Mouse (Mus musculus): ENCODE measurements around the gene Lpin1. TPM values are rescaled to one million over a fixed set of nuclear protein-coding genes. Genes with fewer than 3 reads are reported as not detected.

Gene Lpin1
- 7.3 and 9.0 TPM in 2 replicates for polyA plus RNA-seq (2015; fragmentation: Nextera tagmentation; extraction: Ambion mirVana)

- no peak within 1 kb of the TSS for H3K4me2 ChIP-seq (replicated peaks; ENCODE audit: low read depth, low read length)
- no peak for TF ChIP-seq CTCF (IDR thresholded peaks at IDR 0.05)
- no peak for TF ChIP-seq EP300 (IDR thresholded peaks at IDR 0.05)
- WGBS = 68% methylated on average over 2 of the region's 2 CpGs
- H3K4me1 ChIP-seq (ENCODE audit: insufficient read depth, low read depth, low read length) = no peaks in the 10 kb centered on the region
- DNase-seq (ENCODE audit: low spot score) = no peak
- no peaks in the 10 kb centered on the region for H3K9me3 ChIP-seq (ENCODE audit: low read length)
- H3K9ac ChIP-seq (replicated peaks; ENCODE audit: low read depth) = no peak within 1 kb of the TSS
- H3K4me3 ChIP-seq (ENCODE audit: low read depth, low read length) = no peak within 1 kb of the TSS
- ATAC-seq = no peak
- H3K27me3 ChIP-seq (replicated peaks; ENCODE audit: insufficient read depth, low read length) = no peaks in the 10 kb centered on the region
- no peaks in the 10 kb centered on the region for H3K36me3 ChIP-seq (ENCODE audit: insufficient read depth, low read length)
- no peak within 1 kb of the TSS for H3K27ac ChIP-seq (ENCODE audit: low read length)
These were observed at the start of gene Lpin1 for GRCm38 (mm10) chr12:16610936-16611335. Gene Lpin1, minus strand, starts transcription at chr12:16610966.

GRCm38 (mm10) chr12:16656906-16657875 lies 46.4 kb upstream of the Lpin1 start:
- Histone ChIP-seq H3K4me2 (replicated peaks; ENCODE audit: low read depth, low read length) (no peak overlapping the region), H3K36me3 (ENCODE audit: insufficient read depth, low read length) (no peaks in the 10 kb centered on the region), H3K27me3 (replicated peaks; ENCODE audit: insufficient read depth, low read length) (peaks cover 25% of the 10 kb centered on the region; the same call in 1 of the 2 replicates), H3K27ac (ENCODE audit: low read length) (no peak overlapping the region), H3K9me3 (ENCODE audit: low read length) (no peaks in the 10 kb centered on the region), H3K4me3 (ENCODE audit: low read depth, low read length) (no peak overlapping the region), H3K9ac (replicated peaks; ENCODE audit: low read depth) (no peak overlapping the region), H3K4me1 (ENCODE audit: insufficient read depth, low read depth, low read length) (no peaks in the 10 kb centered on the region)
- DNase-seq (ENCODE audit: low spot score) (no peak), ATAC-seq (no peak)
- no peak for TF ChIP-seq CTCF (IDR thresholded peaks at IDR 0.05)
- TF ChIP-seq EP300 (IDR thresholded peaks at IDR 0.05) = no peak
- WGBS = 62% methylated on average over 5 of the region's 5 CpGs

- TF ChIP-seq EP300 (IDR thresholded peaks at IDR 0.05) = no peak
- Histone ChIP-seq H3K27ac (ENCODE audit: low read length) (no peak overlapping the region), H3K4me3 (ENCODE audit: low read depth, low read length) (no peak overlapping the region), H3K4me1 (ENCODE audit: insufficient read depth, low read depth, low read length) (no peaks in the 10 kb centered on the region), H3K27me3 (replicated peaks; ENCODE audit: insufficient read depth, low read length) (peaks cover 25% of the 10 kb centered on the region; the same call in 1 of the 2 replicates), H3K9ac (replicated peaks; ENCODE audit: low read depth) (no peak overlapping the region), H3K4me2 (replicated peaks; ENCODE audit: low read depth, low read length) (no peak overlapping the region), H3K36me3 (ENCODE audit: insufficient read depth, low read length) (no peaks in the 10 kb centered on the region), H3K9me3 (ENCODE audit: low read length) (no peaks in the 10 kb centered on the region)
- WGBS = 76% methylated on average over 4 of the region's 4 CpGs
- ATAC-seq = no peak
- DNase-seq (ENCODE audit: low spot score) = no peak
These were observed 44.8 kb upstream of the Lpin1 start for GRCm38 (mm10) chr12:16655604-16656003.

- 7% methylated on average over 51 of the region's 58 CpGs for WGBS
- no peak within 1 kb of the TSS for H3K9ac ChIP-seq (replicated peaks; ENCODE audit: low read depth)
- H3K27me3 ChIP-seq (replicated peaks; ENCODE audit: insufficient read depth, low read length) = peaks cover 25% of the 10 kb centered on the region; the same call in 1 of the 2 replicates
- DNase-seq (ENCODE audit: low spot score) (peak; percentile 68), ATAC-seq (peak; percentile 93)
- no peaks in the 10 kb centered on the region for H3K9me3 ChIP-seq (ENCODE audit: low read length)
- no peak for TF ChIP-seq EP300 (IDR thresholded peaks at IDR 0.05)
- no peak for TF ChIP-seq CTCF (IDR thresholded peaks at IDR 0.05)
- H3K36me3 ChIP-seq (ENCODE audit: insufficient read depth, low read length) = no peaks in the 10 kb centered on the region
- no peak within 1 kb of the TSS for H3K27ac ChIP-seq (ENCODE audit: low read length)
- peak within 1 kb of the TSS; percentile 27 for H3K4me2 ChIP-seq (replicated peaks; ENCODE audit: low read depth, low read length)
- H3K4me1 ChIP-seq (ENCODE audit: insufficient read depth, low read depth, low read length) = no peaks in the 10 kb centered on the region
- H3K4me3 ChIP-seq (ENCODE audit: low read depth, low read length) = no peak within 1 kb of the TSS
These were observed 42.7 kb upstream of the Lpin1 start, which contains the start of gene Ntsr2 for GRCm38 (mm10) chr12:16653332-16654093. Gene Ntsr2, plus strand, starts transcription at chr12:16653382.

- Histone ChIP-seq H3K9me3 (ENCODE audit: low read length) (no peaks in the 10 kb centered on the region), H3K4me3 (ENCODE audit: low read depth, low read length) (no peak overlapping the region), H3K27ac (ENCODE audit: low read length) (no peak overlapping the region), H3K36me3 (ENCODE audit: insufficient read depth, low read length) (no peaks in the 10 kb centered on the region), H3K4me2 (replicated peaks; ENCODE audit: low read depth, low read length) (no peak overlapping the region), H3K27me3 (replicated peaks; ENCODE audit: insufficient read depth, low read length) (peaks cover 19% of the 10 kb centered on the region; the same call in 1 of the 2 replicates), H3K9ac (replicated peaks; ENCODE audit: low read depth) (no peak overlapping the region), H3K4me1 (ENCODE audit: insufficient read depth, low read depth, low read length) (no peaks in the 10 kb centered on the region)
- ATAC-seq (no peak), DNase-seq (ENCODE audit: low spot score) (no peak)
- TF ChIP-seq CTCF (IDR thresholded peaks at IDR 0.05) (no peak), EP300 (IDR thresholded peaks at IDR 0.05) (no peak)
- WGBS = 72% methylated on average over 6 of the region's 6 CpGs
These were observed 39.1 kb upstream of the Lpin1 start for GRCm38 (mm10) chr12:16649819-16650218.

- WGBS = 78% methylated on average over 6 of the region's 6 CpGs
- H3K27ac ChIP-seq (ENCODE audit: low read length) = no peak overlapping the region
- no peaks in the 10 kb centered on the region for H3K36me3 ChIP-seq (ENCODE audit: insufficient read depth, low read length)
- TF ChIP-seq EP300 (IDR thresholded peaks at IDR 0.05) (no peak), CTCF (IDR thresholded peaks at IDR 0.05) (no peak)
- no peaks in the 10 kb centered on the region for H3K9me3 ChIP-seq (ENCODE audit: low read length)
- ATAC-seq = no peak
- no peak overlapping the region for H3K9ac ChIP-seq (replicated peaks; ENCODE audit: low read depth)
- no peaks in the 10 kb centered on the region for H3K4me1 ChIP-seq (ENCODE audit: insufficient read depth, low read depth, low read length)
- H3K4me2 ChIP-seq (replicated peaks; ENCODE audit: low read depth, low read length) = no peak overlapping the region
- H3K27me3 ChIP-seq (replicated peaks; ENCODE audit: insufficient read depth, low read length) = 0 out of 2 replicates have a peak, but pooled peaks cover 5% of the 10 kb centered on the region
- H3K4me3 ChIP-seq (ENCODE audit: low read depth, low read length) = no peak overlapping the region
- no peak for DNase-seq (ENCODE audit: low spot score)
These were observed 37.5 kb upstream of the Lpin1 start for GRCm38 (mm10) chr12:16648273-16648672.
